ENCODE assay signal across 10 mouse cellular contexts in genomic region chr2:25186575-25186930, GRCm38 (mm10). TPM values are rescaled to one million over a fixed set of nuclear protein-coding genes. Genes with fewer than 3 reads are reported as not detected.
DNase-seq lines count a peak whose midpoint lies in the region; ATAC-seq and TF ChIP-seq lines count a peak whose summit lies in the region.
"Had no signal": no experiment of that assay in that cellular context is flagged by ENCODE, and none has a peak within 500 bp of the region (broad histone marks: within the 10 kb centered on the region; RNA-seq: fewer than 3 reads in every experiment).

No protein-coding gene starts in this region.

- no peaks in the 10 kb centered on the region for H3K79me2 ChIP-seq in heart, adult 2 months (replicated peaks; ENCODE audit: control insufficient read depth, insufficient read depth, low read length)

- H3K27me3 ChIP-seq in heart, embryonic 16.5 days (ENCODE audit: control insufficient read depth, insufficient read depth, low read length), result no peaks in the 10 kb centered on the region
- H3K27me3 ChIP-seq in heart, adult 2 months (ENCODE audit: control insufficient read depth, insufficient read depth, low read length), result no peaks in the 10 kb centered on the region
- peaks cover 34% of the 10 kb centered on the region for H3K27me3 ChIP-seq in embryonic facial prominence, embryonic 14.5 days (replicated peaks; ENCODE audit: control insufficient read depth, insufficient read depth, low read length)
- peaks cover 14% of the 10 kb centered on the region for H3K27me3 ChIP-seq in intestine, embryonic 15.5 days (replicated peaks)
- no peaks in the 10 kb centered on the region for H3K27me3 ChIP-seq in midbrain, embryonic 16.5 days (ENCODE audit: control insufficient read depth, insufficient read depth, low read depth, low read length)

- no peak for TF ChIP-seq EP300 in heart, adult 2 months (IDR thresholded peaks at IDR 0.05; ENCODE audit: insufficient read depth, low read depth, low read length)

- peak overlapping the region; percentile 96 for H3K4me2 ChIP-seq in heart, embryonic 16.5 days (ENCODE audit: low read depth, low read length)
- H3K4me2 ChIP-seq in embryonic facial prominence, embryonic 14.5 days (ENCODE audit: low read depth, low read length), result peak overlapping the region; percentile 94
- H3K4me2 ChIP-seq in intestine, embryonic 15.5 days (replicated peaks), result peak overlapping the region; percentile 96
- H3K4me2 ChIP-seq in midbrain, embryonic 16.5 days (ENCODE audit: low read length), result peak overlapping the region; percentile 76

- 36% methylated on average over 5 of the region's 5 CpGs for WGBS in heart, embryonic 16.5 days
- WGBS in heart, adult 2 months, result 61% methylated on average over 5 of the region's 5 CpGs
- WGBS in embryonic facial prominence, embryonic 14.5 days, result 29% methylated on average over 5 of the region's 5 CpGs
- WGBS in intestine, embryonic 15.5 days, result 36% methylated on average over 5 of the region's 5 CpGs
- 25% methylated on average over 5 of the region's 5 CpGs for WGBS in midbrain, embryonic 16.5 days

- TF ChIP-seq POLR2A in heart, adult 2 months (IDR thresholded peaks at IDR 0.05; ENCODE audit: insufficient read depth, low read depth, low read length), result no peak

- intact Hi-C loops in heart, adult 2 months (cut with DNase I), result loop anchor here (1.0 kb wide), 1 partner anchor 59 kb away; no protein-coding TSS in a partner anchor

- peak overlapping the region; percentile 86; the same call in 1 of the 2 replicates for H3K9ac ChIP-seq in heart, embryonic 16.5 days (ENCODE audit: low read length)
- H3K9ac ChIP-seq in heart, adult 2 months (ENCODE audit: low read depth, low read length), result no peak overlapping the region
- H3K9ac ChIP-seq in embryonic facial prominence, embryonic 14.5 days (ENCODE audit: low read depth, low read length), result peak overlapping the region; percentile 71; the same call in 1 of the 2 replicates
- H3K9ac ChIP-seq in intestine, embryonic 15.5 days, result no peak overlapping the region
- peak overlapping the region; percentile 74; the same call in 1 of the 2 replicates for H3K9ac ChIP-seq in midbrain, embryonic 16.5 days (ENCODE audit: low read depth, low read length)

- H3K27ac ChIP-seq in heart, embryonic 16.5 days (ENCODE audit: low read length), result no peak overlapping the region
- H3K27ac ChIP-seq in heart, adult 2 months, result no peak overlapping the region
- H3K27ac ChIP-seq in embryonic facial prominence, embryonic 14.5 days (replicated peaks; ENCODE audit: low read depth, low read length), result no peak overlapping the region
- H3K27ac ChIP-seq in intestine, embryonic 15.5 days, result no peak overlapping the region
- no peak overlapping the region; the same call in 1 of the 2 replicates for H3K27ac ChIP-seq in midbrain, embryonic 16.5 days (ENCODE audit: low read length)

- no peaks in the 10 kb centered on the region for H3K36me3 ChIP-seq in heart, embryonic 16.5 days (ENCODE audit: control insufficient read depth, insufficient read depth)
- H3K36me3 ChIP-seq in heart, adult 2 months (ENCODE audit: control insufficient read depth, insufficient read depth, low read length), result no peaks in the 10 kb centered on the region
- H3K36me3 ChIP-seq in embryonic facial prominence, embryonic 14.5 days (ENCODE audit: control insufficient read depth, insufficient read depth, low read length), result no peaks in the 10 kb centered on the region
- H3K36me3 ChIP-seq in intestine, embryonic 15.5 days, result no peaks in the 10 kb centered on the region
- no peaks in the 10 kb centered on the region for H3K36me3 ChIP-seq in midbrain, embryonic 16.5 days (ENCODE audit: control insufficient read depth, insufficient read depth, low read length)

- peak overlapping the region; percentile 61 for H3K4me3 ChIP-seq in heart, embryonic 16.5 days (ENCODE audit: low read length)
- H3K4me3 ChIP-seq in heart, adult 2 months, result no peak overlapping the region
- peak overlapping the region; percentile 52; the same call in 1 of the 2 replicates for H3K4me3 ChIP-seq in embryonic facial prominence, embryonic 14.5 days (ENCODE audit: low read depth, low read length)
- peak overlapping the region; percentile 49; the same call in 1 of the 2 replicates for H3K4me3 ChIP-seq in intestine, embryonic 15.5 days (replicated peaks)
- peak overlapping the region; percentile 46 for H3K4me3 ChIP-seq in midbrain, embryonic 16.5 days (ENCODE audit: low read depth, low read length)

- no peak for TF ChIP-seq CTCF in heart, adult 2 months (IDR thresholded peaks at IDR 0.05)

- H3K9me3 ChIP-seq in heart, embryonic 16.5 days (replicated peaks; ENCODE audit: control insufficient read depth, low read length), result no peaks in the 10 kb centered on the region
- no peaks in the 10 kb centered on the region for H3K9me3 ChIP-seq in embryonic facial prominence, embryonic 14.5 days (ENCODE audit: control insufficient read depth, low read length)
- no peaks in the 10 kb centered on the region for H3K9me3 ChIP-seq in intestine, embryonic 15.5 days
- no peaks in the 10 kb centered on the region for H3K9me3 ChIP-seq in midbrain, embryonic 16.5 days (replicated peaks; ENCODE audit: control insufficient read depth, low read length, poor library complexity, severe bottlenecking)

- DNase-seq in heart, adult 2 months, result no peak
- no peak for DNase-seq in embryonic facial prominence, embryonic 14.5 days (ENCODE audit: low spot score)
- no peak for DNase-seq in urinary bladder, postnatal 36 days (ENCODE audit: low spot score in 2 of 2)
- DNase-seq in cerebellum, postnatal 14 days, result no peak
- DNase-seq in B cell, adult 2 months, result no peak
- DNase-seq: thymus, adult 18-20 months had no signal

- no peak for ATAC-seq in heart, embryonic 16.5 days (replicated peaks; ENCODE audit: extremely low read depth, insufficient read depth, low FRiP score)
- no peak for ATAC-seq in embryonic facial prominence, embryonic 14.5 days (ENCODE audit: low read depth)
- no peak for ATAC-seq in intestine, embryonic 15.5 days
- ATAC-seq in midbrain, embryonic 16.5 days, result no peak

- H3K4me1 ChIP-seq in heart, embryonic 16.5 days (ENCODE audit: control insufficient read depth, insufficient read depth, low read length), result peaks cover 12% of the 10 kb centered on the region
- peaks cover 4% of the 10 kb centered on the region for H3K4me1 ChIP-seq in heart, adult 2 months (ENCODE audit: control insufficient read depth, insufficient read depth, low read length)
- H3K4me1 ChIP-seq in embryonic facial prominence, embryonic 14.5 days (ENCODE audit: control insufficient read depth, insufficient read depth, low read length), result 0 out of 2 replicates have a peak, but pooled peaks cover 7% of the 10 kb centered on the region
- H3K4me1 ChIP-seq in intestine, embryonic 15.5 days (replicated peaks), result peaks cover 11% of the 10 kb centered on the region
- H3K4me1 ChIP-seq in midbrain, embryonic 16.5 days (ENCODE audit: control insufficient read depth, insufficient read depth, low read length), result peaks cover 18% of the 10 kb centered on the region

RNA-seq across cellular contexts. Expression of gene Nrarp, which starts 6.0 kb away (rescaled TPM):
- 16.2 and 18.1 TPM in 2 replicates for polyA plus RNA-seq in heart, embryonic 16.5 days (2015; fragmentation: Nextera tagmentation; extraction: Ambion mirVana)
- total RNA-seq in heart, adult 2 months (2021), result 1 to 10 TPM; 6.2 to 7.4 TPM
- 10.2 and 11.2 TPM in 2 replicates for polyA plus RNA-seq in heart, adult 2 months (2012; rRNA removed)
- polyA plus RNA-seq in embryonic facial prominence, embryonic 14.5 days (2014; fragmentation: Nextera tagmentation; extraction: Ambion mirVana), result 16.5 and 20.9 TPM in 2 replicates
- 14.3 and 19.3 TPM in 2 replicates for polyA plus RNA-seq in intestine, embryonic 15.5 days (2015; fragmentation: Nextera tagmentation; extraction: Ambion mirVana)
- 13.1 and 15.0 TPM in 2 replicates for polyA plus RNA-seq in midbrain, embryonic 16.5 days (2015; fragmentation: Nextera tagmentation; extraction: Ambion mirVana)

RNA-seq across cellular contexts. Expression of gene Tor4a, which starts 10.1 kb away (rescaled TPM):
- 8.5 and 10.0 TPM in 2 replicates for polyA plus RNA-seq in heart, embryonic 16.5 days (2015; fragmentation: Nextera tagmentation; extraction: Ambion mirVana)
- 1 to 10 TPM; 4.3 to 4.9 TPM for total RNA-seq in heart, adult 2 months (2021)
- polyA plus RNA-seq in heart, adult 2 months (2012; rRNA removed), result 6.8 and 9.4 TPM in 2 replicates
- 7.5 and 7.8 TPM in 2 replicates for polyA plus RNA-seq in embryonic facial prominence, embryonic 14.5 days (2014; fragmentation: Nextera tagmentation; extraction: Ambion mirVana)
- 16.4 and 18.5 TPM in 2 replicates for polyA plus RNA-seq in intestine, embryonic 15.5 days (2015; fragmentation: Nextera tagmentation; extraction: Ambion mirVana)
- polyA plus RNA-seq in midbrain, embryonic 16.5 days (2015; fragmentation: Nextera tagmentation; extraction: Ambion mirVana), result 1.2 and 1.4 TPM in 2 replicates

RNA-seq across cellular contexts. Expression of gene Nelfb, which starts 24.7 kb away (rescaled TPM):
- polyA plus RNA-seq in heart, embryonic 16.5 days (2015; fragmentation: Nextera tagmentation; extraction: Ambion mirVana), result 79.1 and 81.9 TPM in 2 replicates
- total RNA-seq in heart, adult 2 months (2021), result 10 to 100 TPM; 37.4 TPM
- 47.0 and 86.7 TPM in 2 replicates for polyA plus RNA-seq in heart, adult 2 months (2012; rRNA removed)
- polyA plus RNA-seq in embryonic facial prominence, embryonic 14.5 days (2014; fragmentation: Nextera tagmentation; extraction: Ambion mirVana), result 76.8 and 94.4 TPM in 2 replicates
- polyA plus RNA-seq in intestine, embryonic 15.5 days (2015; fragmentation: Nextera tagmentation; extraction: Ambion mirVana), result 94.8 and 106 TPM in 2 replicates
- polyA plus RNA-seq in midbrain, embryonic 16.5 days (2015; fragmentation: Nextera tagmentation; extraction: Ambion mirVana), result 116 and 117 TPM in 2 replicates

RNA-seq across cellular contexts. Expression of gene Stpg3, which starts 27.9 kb away (rescaled TPM):
- not detected in 2 replicates for polyA plus RNA-seq in heart, embryonic 16.5 days (2015; fragmentation: Nextera tagmentation; extraction: Ambion mirVana)
- not detected for total RNA-seq in heart, adult 2 months (2021)
- 0.20 TPM in 1 of 2 replicates, not detected in the other for polyA plus RNA-seq in heart, adult 2 months (2012; rRNA removed)
- polyA plus RNA-seq in embryonic facial prominence, embryonic 14.5 days (2014; fragmentation: Nextera tagmentation; extraction: Ambion mirVana), result not detected in 2 replicates
- polyA plus RNA-seq in intestine, embryonic 15.5 days (2015; fragmentation: Nextera tagmentation; extraction: Ambion mirVana), result not detected in 2 replicates
- polyA plus RNA-seq in midbrain, embryonic 16.5 days (2015; fragmentation: Nextera tagmentation; extraction: Ambion mirVana), result not detected in 2 replicates

RNA-seq across cellular contexts. Expression of gene Fam166a, which starts 32.0 kb away (rescaled TPM):
- 1.1 TPM in 1 of 2 replicates, not detected in the other for polyA plus RNA-seq in heart, embryonic 16.5 days (2015; fragmentation: Nextera tagmentation; extraction: Ambion mirVana)
- total RNA-seq in heart, adult 2 months (2021), result not detected
- polyA plus RNA-seq in heart, adult 2 months (2012; rRNA removed), result 0.21 TPM in 1 of 2 replicates, not detected in the other
- polyA plus RNA-seq in embryonic facial prominence, embryonic 14.5 days (2014; fragmentation: Nextera tagmentation; extraction: Ambion mirVana), result not detected in 2 replicates
- polyA plus RNA-seq in intestine, embryonic 15.5 days (2015; fragmentation: Nextera tagmentation; extraction: Ambion mirVana), result not detected in 2 replicates
- polyA plus RNA-seq in midbrain, embryonic 16.5 days (2015; fragmentation: Nextera tagmentation; extraction: Ambion mirVana), result 0.43 TPM in 1 of 2 replicates, not detected in the other
- total RNA-seq: layer of hippocampus, adult 8-10 months had no signal

Comparison
In these comparisons a context has a peak if more than half of its experiments do, and no peak if none do; other contexts are left out.
1. H3K9ac ChIP-seq: peak in heart, embryonic 16.5 days (single experiment), embryonic facial prominence, embryonic 14.5 days (single experiment) and midbrain, embryonic 16.5 days (single experiment); none in heart, adult 2 months (single experiment) and intestine, embryonic 15.5 days (single experiment).
2. Peak in every context shown above with its lines, with median percentiles within 50 percentile points of each other: H3K4me2 ChIP-seq.